Mouse (Mus musculus) heart, postnatal 0 days (tissue): ENCODE results near the gene G3bp2.

Experiments used
- CTCF ChIP-seq: IDR thresholded peaks from 2 replicates; pipeline ENCODE4 v1.5.1; 2016; ENCODE audit warnings: antibody characterized with exemption, control low read depth, low read depth
- EP300 ChIP-seq: IDR thresholded peaks from 2 replicates; pipeline ENCODE4 v1.6.1; 2016; ENCODE audit warnings: antibody characterized with exemption, low read depth

DNA sequence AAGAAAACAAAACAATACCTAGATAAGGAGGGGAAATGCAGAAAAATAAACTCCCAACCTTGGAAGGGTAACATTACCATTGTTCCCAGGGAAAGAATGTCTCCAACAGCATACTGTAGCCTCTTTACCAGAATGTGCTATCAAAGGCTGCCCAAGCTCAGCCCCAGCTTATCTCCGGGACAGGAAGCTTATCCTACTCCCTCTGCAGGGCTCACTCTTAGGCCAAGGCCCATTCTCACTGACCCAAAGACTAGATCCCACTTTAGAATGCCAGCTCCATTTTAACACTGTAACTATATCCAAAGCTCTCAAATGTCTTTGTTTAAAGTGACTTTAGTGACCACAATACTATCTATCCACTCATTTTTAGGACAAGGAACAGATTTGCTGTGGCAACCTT is 4.2 kb downstream of the G3bp2 start:
- TF ChIP-seq CTCF (no peak), EP300 (no peak)
